Mouse (Mus musculus) midbrain, embryonic 13.5 days (tissue): ENCODE measurements around the gene Brms1. TPM values are rescaled to one million over a fixed set of nuclear protein-coding genes. Genes with fewer than 3 reads are reported as not detected.
"Not testable (repeated sequence)": the region's sequence is repeated elsewhere in the genome, so short reads cannot be mapped to it uniquely, and the experiment has no call there.

Source experiments
- ATAC-seq: fragments of 200-750 bp; cut with Nextera tagmentation; 2 replicates; pipeline ENCODE4 v1.8.0; 2017; ENCODE audit warnings: mild to moderate bottlenecking, moderate TSS enrichment, moderate library complexity
- H3K27ac ChIP-seq: fragments of 300-500 bp; sonication (generic); 2 replicates; pipeline ENCODE4 v1.5.1; 2015; ENCODE audit warnings: inconsistent platforms, mild to moderate bottlenecking, moderate library complexity
- H3K27me3 ChIP-seq: fragments of 300-500 bp; sonication (generic); 2 replicates; pipeline ENCODE4 v1.6.1; 2015; ENCODE audit warnings: mild to moderate bottlenecking, inconsistent platforms
- H3K36me3 ChIP-seq: fragments of 300-500 bp; sonication (generic); 2 replicates; pipeline ENCODE4 v1.6.1; 2015; ENCODE audit warnings: mild to moderate bottlenecking, inconsistent platforms
- H3K4me1 ChIP-seq: fragments of 300-500 bp; sonication (generic); replicated peaks from 2 replicates; pipeline ENCODE4 v1.6.1; 2015; ENCODE audit warnings: inconsistent platforms
- H3K4me2 ChIP-seq: fragments of 300-500 bp; sonication (generic); replicated peaks from 2 replicates; pipeline ENCODE4 v1.6.1; 2015; ENCODE audit warnings: moderate library complexity, mild to moderate bottlenecking, inconsistent platforms
- H3K4me3 ChIP-seq: fragments of 300-500 bp; sonication (generic); replicated peaks from 2 replicates; pipeline ENCODE4 v1.5.1; 2015; ENCODE audit warnings: mild to moderate bottlenecking, inconsistent platforms
- H3K9ac ChIP-seq: fragments of 300-500 bp; sonication (generic); replicated peaks from 2 replicates; pipeline ENCODE4 v1.6.1; 2015; ENCODE audit warnings: mild to moderate bottlenecking, inconsistent platforms
- H3K9me3 ChIP-seq: fragments of 300-500 bp; sonication (generic); 2 replicates; pipeline ENCODE4 v1.6.1; 2016; ENCODE audit warnings: mild to moderate bottlenecking, inconsistent platforms
- WGBS: fragments of 180-500 bp; shearing (Covaris S2); methylation state at CpG from one replicate; pipeline ENCODE4 v1.1.7; 2015; 5-methylcytosine and 5-hydroxymethylcytosine counted together
- polyA plus RNA-seq: library from polyadenylated mRNA; unstranded; fragments of >200 nt; fragmentation: Nextera tagmentation; extraction: Ambion mirVana; gene quantifications from 2 replicates; pipeline ENCODE4 v1.2.1, GENCODE M21; 2015

Gene Brms1
- polyA plus RNA-seq: 52.6 and 58.9 TPM in 2 replicates

DNA sequence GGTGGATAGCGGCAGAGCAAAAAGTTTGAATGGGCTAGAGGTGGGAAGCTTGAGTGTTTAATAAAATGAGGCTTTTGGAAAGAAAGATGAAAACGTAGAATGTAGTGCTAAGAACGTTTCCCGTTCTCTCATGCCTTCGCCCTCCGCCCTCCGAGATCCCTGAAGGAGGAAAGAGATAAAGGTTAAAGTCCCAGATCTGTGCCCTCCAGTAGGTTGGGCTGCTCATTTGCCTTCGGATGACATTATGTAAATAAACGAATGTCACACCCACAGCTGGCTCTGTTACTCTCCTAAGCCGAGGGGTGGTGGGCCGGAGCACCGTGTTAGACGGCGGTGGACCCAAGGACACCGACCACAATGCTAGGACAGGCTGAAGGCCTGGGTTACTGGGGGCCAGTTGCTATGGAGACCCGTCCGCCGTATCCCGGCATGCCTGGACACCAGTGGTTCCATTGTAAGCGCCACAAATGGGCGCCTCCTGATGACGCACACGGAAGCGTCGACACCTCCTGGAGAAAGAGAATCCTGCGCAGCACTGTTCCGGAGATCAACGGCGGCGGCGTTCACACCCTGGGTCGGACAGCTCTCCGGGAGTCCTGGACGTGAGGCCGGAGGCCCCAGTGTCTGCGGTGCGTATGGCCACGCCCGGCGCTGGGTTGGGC, at the start of gene Brms1:
Gene Brms1, plus strand, starts transcription at position 493 of the 662 bp plus-strand sequence.
- Histone ChIP-seq H3K27me3 (no peaks in the 10 kb centered on the region), H3K36me3 (peaks cover 20% of the 10 kb centered on the region), H3K9me3 (no peaks in the 10 kb centered on the region), H3K4me3 (peak within 1 kb of the TSS; percentile 81), H3K4me2 (peak within 1 kb of the TSS; percentile 98), H3K9ac (peak within 1 kb of the TSS; percentile 94), H3K27ac (peak within 1 kb of the TSS; percentile 77), H3K4me1 (peaks cover 36% of the 10 kb centered on the region)
- 7% methylated on average over 40 of the region's 40 CpGs for WGBS
- ATAC-seq: peak; percentile 79

DNA sequence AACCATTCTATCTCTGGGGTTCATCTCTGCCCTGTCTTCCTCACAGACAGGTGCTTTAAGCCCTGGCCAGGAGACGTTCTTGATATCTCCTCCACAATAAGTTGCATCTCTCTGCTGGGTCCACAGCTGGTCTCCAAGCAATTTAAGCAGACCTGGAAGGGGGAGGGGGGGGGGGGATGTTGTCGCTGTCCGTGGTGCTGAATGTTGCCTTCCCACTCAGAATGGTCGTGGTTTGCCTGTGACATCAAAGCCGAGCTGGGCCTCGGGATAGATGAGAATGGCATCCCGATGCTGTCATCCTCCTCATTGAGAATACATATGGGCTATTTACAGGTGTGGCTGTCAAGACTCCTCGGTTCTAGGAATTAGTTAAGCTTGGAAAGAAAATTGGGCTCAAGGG, 48.8 kb upstream of the Brms1 start:
- H3K9me3 ChIP-seq: no peaks in the 10 kb centered on the region
- no peak overlapping the region for H3K4me3 ChIP-seq
- H3K27ac ChIP-seq: no peak overlapping the region
- WGBS: 26% methylated on average over 8 of the region's 8 CpGs
- peaks cover 88% of the 10 kb centered on the region for H3K27me3 ChIP-seq
- peaks cover 39% of the 10 kb centered on the region for H3K4me1 ChIP-seq
- H3K36me3 ChIP-seq: no peaks in the 10 kb centered on the region
- no peak overlapping the region for H3K9ac ChIP-seq
- H3K4me2 ChIP-seq: no peak overlapping the region
- ATAC-seq: no peak

DNA sequence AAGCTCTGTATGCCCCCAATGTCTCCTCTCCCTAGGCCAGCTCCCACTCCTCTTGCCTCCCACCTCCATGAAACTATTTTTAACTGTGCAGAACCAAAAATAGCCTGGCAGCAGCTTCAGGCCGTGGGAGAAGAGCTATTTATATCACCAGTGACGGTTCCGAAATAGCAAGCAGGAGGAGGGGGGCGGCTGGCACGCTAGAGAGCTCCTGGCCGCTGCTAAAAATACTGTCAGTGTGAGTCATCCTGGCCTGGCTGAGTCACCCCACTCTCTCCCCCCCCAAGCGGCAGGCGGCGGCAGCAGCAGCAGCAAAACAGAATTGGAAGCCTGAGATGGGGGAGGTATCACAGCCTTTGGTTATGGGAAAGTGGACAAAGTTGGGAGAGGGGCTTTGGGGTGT, 48.2 kb upstream of the Brms1 start:
- Histone ChIP-seq H3K4me3 (no peak overlapping the region), H3K27ac (no peak overlapping the region), H3K27me3 (peaks cover 85% of the 10 kb centered on the region), H3K4me2 (no peak overlapping the region), H3K9ac (no peak overlapping the region), H3K4me1 (peaks cover 43% of the 10 kb centered on the region), H3K36me3 (no peaks in the 10 kb centered on the region), H3K9me3 (no peaks in the 10 kb centered on the region)
- WGBS: 6% methylated on average over 9 of the region's 9 CpGs
- ATAC-seq: no peak

DNA sequence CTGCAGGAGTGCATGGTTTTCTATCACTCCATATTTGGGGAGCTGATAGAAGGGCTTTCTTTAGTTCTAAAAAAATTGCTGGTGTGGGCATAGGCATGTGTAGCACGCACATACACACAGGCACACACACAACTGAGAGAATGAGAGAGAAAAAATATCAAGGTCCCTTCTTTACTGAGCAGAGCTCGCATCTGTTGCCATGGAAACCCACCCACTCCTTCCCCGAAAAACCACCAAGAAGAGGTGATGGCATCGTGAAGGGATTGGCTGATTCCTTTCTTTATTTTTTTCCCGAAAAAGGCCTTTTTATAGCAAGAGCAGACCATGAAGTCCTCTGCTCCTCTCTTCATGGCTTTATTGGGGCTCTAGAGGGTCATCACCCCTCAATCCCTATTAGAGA, 47.1 kb upstream of the Brms1 start:
- no peak overlapping the region for H3K9ac ChIP-seq
- no peak for ATAC-seq
- H3K4me1 ChIP-seq: peaks cover 43% of the 10 kb centered on the region
- no peaks in the 10 kb centered on the region for H3K36me3 ChIP-seq
- no peaks in the 10 kb centered on the region for H3K9me3 ChIP-seq
- no peak overlapping the region for H3K4me2 ChIP-seq
- 57% methylated on average over 5 of the region's 5 CpGs for WGBS
- H3K27ac ChIP-seq: no peak overlapping the region
- peaks cover 74% of the 10 kb centered on the region for H3K27me3 ChIP-seq
- no peak overlapping the region for H3K4me3 ChIP-seq

DNA sequence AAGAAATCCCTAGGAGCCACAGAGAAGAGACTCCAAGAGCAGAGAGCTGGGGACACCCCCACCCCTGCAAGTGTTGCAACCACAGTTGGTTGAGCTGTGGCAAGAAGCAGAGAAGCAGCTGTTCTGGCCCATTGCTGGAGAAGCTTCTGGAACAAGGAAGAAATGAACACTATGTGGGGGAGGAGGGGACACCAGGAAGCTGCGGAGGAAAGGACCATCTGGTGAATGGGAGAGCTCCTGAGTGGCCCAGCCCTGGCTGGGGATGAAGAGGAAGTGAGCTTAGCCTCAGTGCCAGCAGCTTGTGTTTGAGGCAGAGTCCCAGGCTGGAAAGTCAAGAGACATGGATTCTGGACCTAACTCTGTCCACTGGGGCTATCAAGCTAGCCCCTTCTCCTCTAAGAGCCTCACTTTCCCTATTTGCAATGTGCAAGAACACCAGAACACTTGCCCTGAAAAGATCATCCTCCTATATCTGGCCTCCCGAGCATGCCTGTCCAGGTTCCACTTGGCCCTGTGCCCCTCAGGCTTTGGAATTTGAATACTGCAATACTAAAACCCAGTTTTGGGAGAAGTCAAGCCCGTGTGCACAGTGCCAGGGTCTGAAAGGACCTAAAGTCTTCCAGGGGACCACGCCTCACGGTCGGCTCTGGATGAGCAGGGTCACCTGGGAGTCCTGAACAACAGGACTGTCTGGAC, 41.6 kb upstream of the Brms1 start:
- WGBS: 73% methylated on average over 6 of the region's 6 CpGs
- peaks cover 29% of the 10 kb centered on the region; the same call in 1 of the 2 replicates for H3K27me3 ChIP-seq
- no peak overlapping the region for H3K9ac ChIP-seq
- no peaks in the 10 kb centered on the region for H3K9me3 ChIP-seq
- H3K4me3 ChIP-seq: no peak overlapping the region
- H3K36me3 ChIP-seq: no peaks in the 10 kb centered on the region
- H3K4me2 ChIP-seq: 0 out of 2 replicates have a peak overlapping the region, but pooled peaks have one; percentile 11
- peaks cover 29% of the 10 kb centered on the region for H3K4me1 ChIP-seq
- H3K27ac ChIP-seq: no peak overlapping the region
- no peak for ATAC-seq

DNA sequence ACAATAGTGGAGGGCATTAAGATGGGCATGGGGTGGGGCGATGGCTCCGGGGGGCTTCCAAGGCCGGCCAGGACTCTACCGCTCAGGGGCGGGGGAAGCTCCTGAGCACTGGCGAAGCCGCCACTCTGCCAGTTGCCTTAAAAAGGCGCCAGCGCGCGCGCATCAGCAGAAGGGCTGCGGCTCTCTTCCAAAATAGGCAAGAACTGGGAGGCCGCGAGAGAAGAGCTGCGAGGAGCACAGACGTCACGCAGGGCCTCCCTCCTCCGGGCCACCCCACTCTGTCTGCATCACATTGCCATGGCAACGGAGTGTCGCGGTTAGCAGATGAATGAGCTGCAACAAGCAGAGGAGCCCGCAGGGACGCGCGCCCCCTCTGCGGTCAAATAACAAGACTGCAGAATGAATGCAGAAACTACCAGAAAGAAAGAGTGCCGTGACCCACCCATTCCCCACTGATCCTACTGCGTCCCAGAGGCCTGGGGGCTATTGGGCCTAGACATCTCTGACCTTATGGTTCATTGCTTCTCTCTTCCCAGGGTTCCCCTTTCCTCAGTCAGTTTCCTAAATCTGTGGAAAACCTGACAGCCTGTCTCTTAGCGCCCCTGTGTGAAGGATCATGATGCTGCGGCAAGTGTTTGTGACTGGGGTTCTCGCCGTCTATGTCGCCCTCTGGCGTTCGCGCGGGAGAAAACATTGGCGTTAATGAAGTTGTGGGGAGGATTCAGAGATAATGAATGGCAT, 39.3 kb upstream of the Brms1 start:
- Histone ChIP-seq H3K4me1 (peaks cover 26% of the 10 kb centered on the region), H3K9me3 (peaks cover 4% of the 10 kb centered on the region; the same call in 1 of the 2 replicates), H3K27ac (peak overlapping the region; percentile 92), H3K4me3 (peak overlapping the region; percentile 37), H3K27me3 (peaks cover 15% of the 10 kb centered on the region; the same call in 1 of the 2 replicates), H3K9ac (peak overlapping the region; percentile 67), H3K36me3 (no peaks in the 10 kb centered on the region), H3K4me2 (peak overlapping the region; percentile 64)
- WGBS: under 1% methylated on average over 39 of the region's 39 CpGs
- ATAC-seq: peak; percentile 98

DNA sequence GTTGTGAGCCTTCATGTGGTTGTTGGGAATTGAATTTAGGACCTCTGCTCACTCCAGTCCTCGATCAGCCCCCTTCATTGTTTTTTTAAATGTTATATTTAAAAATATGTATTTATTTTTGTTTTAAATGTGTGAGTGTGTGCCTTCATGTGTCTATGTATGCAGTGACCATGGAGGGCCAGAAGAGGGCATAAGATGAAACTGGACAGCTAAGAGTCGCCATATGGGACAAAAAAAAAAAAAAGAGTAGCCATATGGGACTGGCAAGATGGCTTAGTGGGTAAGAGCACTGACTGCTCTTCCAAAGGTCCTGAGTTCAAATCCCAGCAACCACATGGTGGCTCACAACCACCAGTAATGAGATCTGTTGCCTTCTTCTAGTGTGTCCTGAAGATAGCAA, 37.5 kb upstream of the Brms1 start:
- not testable (repeated sequence) for H3K9ac ChIP-seq, H3K4me3 ChIP-seq, H3K4me2 ChIP-seq, H3K9me3 ChIP-seq, H3K36me3 ChIP-seq, ATAC-seq, H3K27ac ChIP-seq, H3K27me3 ChIP-seq
- WGBS: 64% methylated on average over 2 of the region's 2 CpGs
- peaks cover 14% of the 10 kb centered on the region for H3K4me1 ChIP-seq

DNA sequence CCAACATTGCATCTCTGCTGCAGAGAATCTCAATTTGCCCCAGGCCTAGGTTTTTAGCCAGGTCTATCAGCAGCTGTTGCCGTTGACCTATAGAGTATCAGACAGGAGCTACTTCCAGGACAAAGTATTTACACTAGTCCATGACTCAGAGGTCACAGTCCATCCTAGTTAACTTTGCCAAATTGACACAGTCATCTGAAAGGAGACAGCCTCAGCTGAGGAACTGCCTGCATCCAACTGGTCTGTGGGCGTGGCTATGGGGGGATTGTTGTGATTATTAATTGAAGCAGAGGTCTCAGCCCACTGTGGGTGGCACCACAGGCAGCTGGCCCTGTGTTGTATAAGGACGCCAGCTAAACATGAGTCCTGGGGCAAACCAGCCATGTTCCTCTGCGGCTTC, 36.2 kb upstream of the Brms1 start:
- ATAC-seq: no peak
- Histone ChIP-seq H3K9ac (no peak overlapping the region), H3K4me2 (no peak overlapping the region), H3K27me3 (0 out of 2 replicates have a peak, but pooled peaks cover 4% of the 10 kb centered on the region), H3K36me3 (no peaks in the 10 kb centered on the region), H3K9me3 (peaks cover 4% of the 10 kb centered on the region; the same call in 1 of the 2 replicates), H3K27ac (no peak overlapping the region), H3K4me1 (peaks cover 13% of the 10 kb centered on the region), H3K4me3 (no peak overlapping the region)
- 83% methylated on average over 4 of the region's 4 CpGs for WGBS

DNA sequence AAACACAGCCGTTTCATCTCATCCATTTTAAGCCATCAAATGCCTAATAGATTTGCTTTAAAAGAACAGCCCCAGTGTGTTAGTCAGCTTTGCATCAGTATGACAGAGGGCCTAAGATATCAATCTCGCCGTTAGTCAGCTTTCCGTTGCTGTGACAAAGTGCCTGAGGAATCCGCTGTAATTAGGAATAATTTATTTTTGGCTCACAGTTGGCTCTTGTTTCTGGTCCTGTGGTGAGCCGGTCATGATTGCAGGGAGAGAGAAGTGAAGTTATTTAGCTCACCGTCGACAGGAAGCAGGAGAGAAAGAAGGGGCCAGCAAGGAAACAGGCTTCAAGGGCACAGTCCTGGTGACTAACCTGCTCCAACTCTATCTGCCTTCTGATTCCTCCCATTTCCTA, 28.0 kb upstream of the Brms1 start:
- Histone ChIP-seq H3K9ac (no peak overlapping the region), H3K4me3 (no peak overlapping the region), H3K27me3 (peaks cover 3% of the 10 kb centered on the region; the same call in 1 of the 2 replicates), H3K27ac (no peak overlapping the region), H3K4me2 (no peak overlapping the region), H3K4me1 (no peaks in the 10 kb centered on the region), H3K9me3 (no peaks in the 10 kb centered on the region), H3K36me3 (no peaks in the 10 kb centered on the region)
- 84% methylated on average over 8 of the region's 8 CpGs for WGBS
- ATAC-seq: no peak

DNA sequence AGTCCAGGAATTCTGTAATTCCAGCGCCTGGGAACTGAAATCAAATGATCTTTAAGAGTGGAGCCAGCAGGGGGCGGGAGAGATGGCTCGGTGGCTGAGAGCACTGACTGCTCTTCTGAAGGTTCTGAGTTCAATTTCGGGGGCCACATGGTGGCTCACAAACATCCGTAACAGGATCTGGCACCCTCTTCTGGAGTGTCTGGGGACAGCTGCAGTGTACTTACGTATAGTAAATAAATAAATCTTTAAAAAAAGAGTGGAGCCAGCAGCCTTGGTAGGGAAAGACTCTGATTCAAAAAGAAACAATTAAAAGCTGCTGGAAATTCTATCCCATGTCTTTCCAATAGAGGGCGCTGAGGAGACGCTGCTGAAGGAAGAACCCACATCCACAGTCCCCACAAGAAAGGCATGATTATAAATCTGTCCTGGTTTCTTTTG, 26.2 kb upstream of the Brms1 start:
- ATAC-seq: no peak
- no peak overlapping the region for H3K4me2 ChIP-seq
- H3K4me3 ChIP-seq: no peak overlapping the region
- H3K36me3 ChIP-seq: no peaks in the 10 kb centered on the region
- H3K27ac ChIP-seq: no peak overlapping the region
- peaks cover 3% of the 10 kb centered on the region; the same call in 1 of the 2 replicates for H3K27me3 ChIP-seq
- H3K9me3 ChIP-seq: no peaks in the 10 kb centered on the region
- no peak overlapping the region for H3K9ac ChIP-seq
- no peaks in the 10 kb centered on the region for H3K4me1 ChIP-seq
- 14% methylated on average over 8 of the region's 8 CpGs for WGBS

DNA sequence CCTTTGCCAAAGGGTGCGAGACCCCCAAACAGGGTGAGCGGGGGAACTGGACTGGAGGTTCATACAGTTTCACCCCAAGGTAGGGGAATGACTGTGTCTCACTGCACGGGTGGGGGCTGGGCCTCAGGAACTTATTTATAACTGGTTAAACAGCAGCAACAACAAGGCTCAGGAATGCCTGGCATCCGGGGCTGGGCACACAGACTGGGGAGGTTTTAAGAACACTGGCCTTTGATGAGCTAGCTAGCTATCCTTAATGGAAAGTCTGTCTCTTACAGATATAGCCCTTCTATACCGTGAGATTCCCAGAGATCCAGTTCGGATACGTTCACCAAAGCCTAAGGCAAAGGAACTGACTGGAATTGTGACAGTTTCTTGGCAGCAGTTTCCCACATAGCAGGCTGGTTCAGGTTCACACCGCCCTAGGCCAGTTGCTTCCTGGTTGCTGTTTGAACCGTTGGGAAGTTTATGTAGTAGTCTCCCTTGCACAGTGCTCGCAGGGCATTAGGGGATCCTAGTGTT, 24.9 kb upstream of the Brms1 start:
- H3K4me1 ChIP-seq: no peaks in the 10 kb centered on the region
- no peak overlapping the region for H3K9ac ChIP-seq
- H3K27me3 ChIP-seq: peaks cover 3% of the 10 kb centered on the region; the same call in 1 of the 2 replicates
- H3K36me3 ChIP-seq: no peaks in the 10 kb centered on the region
- H3K27ac ChIP-seq: no peak overlapping the region
- ATAC-seq: no peak
- H3K9me3 ChIP-seq: no peaks in the 10 kb centered on the region
- no peak overlapping the region for H3K4me2 ChIP-seq
- no peak overlapping the region for H3K4me3 ChIP-seq
- WGBS: 54% methylated on average over 10 of the region's 10 CpGs

DNA sequence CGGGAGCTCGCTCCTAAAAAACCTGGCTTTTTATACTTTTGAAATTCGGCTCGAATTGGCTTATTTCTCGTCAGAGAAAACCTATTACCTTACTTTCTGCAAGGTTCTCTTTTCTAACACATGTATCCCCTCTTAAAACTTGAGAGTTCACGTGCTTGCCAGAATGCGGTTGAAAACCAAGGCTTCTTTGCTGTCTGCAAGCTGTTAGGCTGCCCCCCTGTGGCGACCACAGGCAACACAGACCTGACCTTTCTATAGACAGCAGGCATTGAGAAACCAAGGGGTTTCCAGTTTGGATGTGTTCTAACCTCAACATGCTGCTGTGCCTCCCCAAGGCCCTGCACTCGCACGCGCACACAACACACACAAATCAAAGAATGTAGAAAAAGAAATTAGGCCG, 24.4 kb upstream of the Brms1 start:
- Histone ChIP-seq H3K27ac (no peak overlapping the region), H3K9me3 (no peaks in the 10 kb centered on the region), H3K36me3 (no peaks in the 10 kb centered on the region), H3K4me1 (no peaks in the 10 kb centered on the region), H3K4me3 (no peak overlapping the region), H3K4me2 (no peak overlapping the region), H3K9ac (no peak overlapping the region), H3K27me3 (peaks cover 3% of the 10 kb centered on the region; the same call in 1 of the 2 replicates)
- no peak for ATAC-seq
- 25% methylated on average over 12 of the region's 12 CpGs for WGBS
